Mouse (Mus musculus): Measurements from ENCODE around the gene Zfp748. TPM values are rescaled to one million over a fixed set of nuclear protein-coding genes. Genes with fewer than 3 reads are reported as not detected.

The Zfp748 gene
- 16.6 and 18.3 TPM in 2 replicates for polyA plus RNA-seq (2016; fragmentation: Nextera tagmentation; extraction: Ambion mirVana)

DNA sequence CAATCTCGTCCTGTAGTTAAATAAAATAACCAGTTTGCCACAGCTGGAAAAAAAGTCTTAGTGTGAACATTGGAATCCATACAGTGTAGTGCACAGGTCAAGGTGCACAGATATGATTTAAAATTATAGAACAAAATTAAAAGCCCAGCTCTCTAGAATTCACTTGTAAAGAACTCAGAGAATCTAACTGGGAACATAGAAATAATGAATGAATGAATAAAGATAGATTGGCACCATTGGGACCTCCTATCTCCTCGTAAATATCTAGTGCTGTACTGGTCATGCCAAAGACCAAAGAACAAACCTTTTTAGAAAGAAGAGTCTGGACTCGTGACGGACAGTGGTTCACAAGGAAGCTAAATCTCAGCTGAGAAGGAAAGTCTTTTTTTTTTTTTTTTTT lies at the start of gene Zfp748:
Gene Zfp748 (minus strand): TSS at position 101 of the 400 bp plus-strand sequence.
- Histone ChIP-seq H3K36me3 (no peaks in the 10 kb centered on the region), H3K4me3 (peak within 1 kb of the TSS; percentile 84), H3K4me2 (replicated peaks) (peak within 1 kb of the TSS; percentile 75), H3K9me3 (replicated peaks) (no peaks in the 10 kb centered on the region), H3K27ac (peak within 1 kb of the TSS; percentile 86), H3K4me1 (peaks cover 9% of the 10 kb centered on the region), H3K9ac (peak within 1 kb of the TSS; percentile 91), H3K27me3 (no peaks in the 10 kb centered on the region)
- ATAC-seq (ENCODE audit: low FRiP score) = no peak
- whole genome bisulfite sequencing = 82% methylated on average over 4 of the region's 4 CpGs

DNA sequence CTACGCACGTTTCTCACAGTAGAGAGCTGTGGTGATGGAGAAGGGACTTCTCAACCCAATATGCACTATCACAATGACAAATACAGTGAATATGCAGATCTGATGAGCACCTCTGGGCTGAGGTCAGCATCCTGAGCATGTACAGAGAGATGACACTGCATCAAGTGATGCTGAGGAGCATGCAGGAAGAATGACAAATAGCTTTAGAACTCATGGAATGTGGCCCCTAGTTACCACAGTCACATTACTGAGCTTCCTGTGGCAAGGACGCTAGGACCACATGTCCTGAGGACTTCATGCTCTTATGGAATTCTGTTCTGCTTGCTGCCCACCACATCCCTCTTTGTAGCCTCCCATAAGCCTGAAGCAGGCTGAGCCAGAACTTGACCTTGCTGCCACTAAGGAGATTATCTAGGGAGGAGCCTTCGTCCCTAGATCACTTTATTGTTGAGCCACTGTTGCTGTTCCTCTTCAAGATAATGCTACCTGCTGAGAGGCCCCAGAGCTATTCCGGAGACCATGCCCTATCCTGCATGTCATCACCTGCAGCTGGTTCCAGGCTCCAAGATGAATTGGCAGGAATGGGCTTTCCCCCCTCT lies 19.1 kb upstream of the Zfp748 start:
- no peaks in the 10 kb centered on the region for H3K4me1 ChIP-seq
- H3K36me3 ChIP-seq = no peaks in the 10 kb centered on the region
- no peak overlapping the region for H3K4me2 ChIP-seq (replicated peaks)
- H3K27ac ChIP-seq = no peak overlapping the region
- H3K9ac ChIP-seq = no peak overlapping the region
- WGBS = 71% methylated on average over 5 of the region's 5 CpGs
- H3K4me3 ChIP-seq = no peak overlapping the region
- H3K27me3 ChIP-seq = no peaks in the 10 kb centered on the region
- no peaks in the 10 kb centered on the region for H3K9me3 ChIP-seq (replicated peaks)
- ATAC-seq (ENCODE audit: low FRiP score) = no peak

DNA sequence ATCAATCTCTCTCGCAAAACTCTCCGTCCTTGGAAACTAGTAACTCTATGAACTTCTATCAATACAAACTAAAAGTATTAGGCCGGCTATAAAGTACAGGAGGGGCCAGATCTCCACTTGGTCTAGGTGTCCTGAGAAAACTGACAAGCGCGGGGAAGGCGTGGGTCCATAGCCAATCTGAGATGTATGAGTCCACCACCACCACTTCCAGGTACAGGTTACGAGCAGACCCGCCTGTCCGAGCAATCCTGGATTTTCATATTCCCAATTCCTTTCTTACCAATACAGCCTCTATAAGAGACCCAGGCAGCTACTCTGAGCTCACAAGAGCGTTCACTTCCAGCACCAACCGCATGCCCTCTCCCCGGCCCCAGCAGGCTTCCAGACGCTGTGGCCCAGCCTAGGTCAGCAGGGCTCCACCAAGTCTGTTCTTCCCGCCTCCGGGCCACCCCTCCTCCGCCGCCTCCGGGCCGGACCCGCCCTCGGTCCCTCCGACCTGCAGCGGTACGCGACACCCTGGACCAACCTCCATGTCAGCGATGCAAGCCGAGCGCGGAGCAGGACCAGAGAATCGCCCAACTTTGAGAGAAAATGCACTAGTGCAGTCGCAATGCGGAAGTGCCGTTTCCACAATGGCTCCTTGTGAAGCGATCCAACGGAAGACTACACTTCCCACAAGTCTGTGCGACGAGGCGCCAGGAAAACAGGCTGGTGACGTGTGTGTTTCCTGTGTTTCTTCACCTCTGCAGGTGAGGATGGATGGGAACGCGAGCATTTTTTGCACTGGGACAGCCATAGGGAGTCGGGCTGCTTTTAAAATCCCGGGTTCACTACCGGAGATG lies 904 bp downstream of the Zfp748 start:
- 1% methylated on average over 44 of the region's 44 CpGs for WGBS
- ATAC-seq (ENCODE audit: low FRiP score) = peak; percentile 99
- no peaks in the 10 kb centered on the region for H3K36me3 ChIP-seq

DNA sequence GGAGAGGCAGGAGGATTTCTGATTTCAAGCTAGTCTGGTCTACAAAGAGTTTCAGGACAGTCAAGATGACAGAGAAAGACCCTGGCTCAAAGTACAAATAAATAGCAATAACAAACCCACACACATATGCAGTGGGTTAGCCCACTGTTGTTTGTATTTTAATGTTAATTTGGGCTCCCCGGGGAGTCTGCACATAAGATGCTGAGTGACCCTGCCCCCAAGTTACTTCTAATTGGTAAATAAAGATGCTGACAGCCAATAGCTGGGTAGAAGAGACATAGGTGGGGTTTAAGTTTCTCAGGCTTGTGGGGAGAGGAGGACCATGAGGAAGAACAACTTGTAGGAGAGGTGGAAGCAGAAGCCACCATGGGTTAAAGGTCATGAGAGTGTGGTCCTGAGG lies 7.7 kb downstream of the Zfp748 start:
- no peak overlapping the region for H3K4me2 ChIP-seq (replicated peaks)
- no peaks in the 10 kb centered on the region for H3K4me1 ChIP-seq
- H3K27me3 ChIP-seq = no peaks in the 10 kb centered on the region
- no peak overlapping the region for H3K4me3 ChIP-seq
- H3K27ac ChIP-seq = no peak overlapping the region
- no peaks in the 10 kb centered on the region for H3K9me3 ChIP-seq (replicated peaks)
- peaks cover 44% of the 10 kb centered on the region for H3K36me3 ChIP-seq
- no peak overlapping the region for H3K9ac ChIP-seq
- ATAC-seq (ENCODE audit: low FRiP score) = no peak
- 83% methylated on average over 1 of the region's 1 CpGs for WGBS

More for the DNA sequence above, 904 bp downstream of the Zfp748 start:
- Histone ChIP-seq H3K4me3 (peak overlapping the region; percentile 84), H3K9ac (peak overlapping the region; percentile 91), H3K4me1 (peaks cover 9% of the 10 kb centered on the region), H3K9me3 (replicated peaks) (no peaks in the 10 kb centered on the region), H3K27ac (peak overlapping the region; percentile 86), H3K27me3 (no peaks in the 10 kb centered on the region), H3K4me2 (replicated peaks) (peak overlapping the region; percentile 75)

DNA sequence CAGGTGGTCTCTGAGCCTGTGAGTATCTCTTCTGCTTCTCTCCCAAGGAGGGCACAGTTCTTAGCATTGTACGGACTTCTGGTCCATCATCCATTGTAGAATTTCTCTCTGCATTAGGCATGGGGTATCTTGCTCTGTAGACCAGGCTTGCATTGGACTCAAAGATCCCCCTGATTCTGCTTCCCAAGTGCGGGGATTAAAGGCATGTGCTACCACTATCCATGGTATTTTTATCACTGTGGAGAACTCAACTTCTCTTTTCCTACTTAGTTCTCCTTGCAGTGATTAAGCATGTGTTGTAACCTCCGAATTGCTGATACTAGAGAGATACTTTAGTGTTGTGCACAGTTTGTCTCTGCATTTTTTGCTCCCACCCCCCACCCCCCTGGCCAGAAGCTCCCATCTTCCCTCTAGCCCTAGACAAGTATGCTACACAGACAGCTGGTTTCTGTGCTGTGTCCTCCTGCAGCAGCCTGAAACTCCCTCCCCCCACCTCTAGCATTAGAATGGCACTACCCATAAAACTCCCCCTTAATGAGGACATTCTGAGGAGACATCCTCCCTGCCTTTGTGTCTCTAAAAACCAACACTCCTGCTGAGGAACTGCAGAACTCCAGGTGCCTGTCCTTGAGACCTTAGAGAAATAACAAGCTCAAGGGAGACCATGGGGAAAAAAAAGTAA lies 26.4 kb downstream of the Zfp748 start:
- no peak overlapping the region for H3K9ac ChIP-seq
- H3K27me3 ChIP-seq = peaks cover 2% of the 10 kb centered on the region; the same call in 1 of the 2 replicates
- no peak for ATAC-seq (ENCODE audit: low FRiP score)
- H3K36me3 ChIP-seq = no peaks in the 10 kb centered on the region
- H3K4me3 ChIP-seq = no peak overlapping the region
- no peaks in the 10 kb centered on the region for H3K9me3 ChIP-seq (replicated peaks)
- peaks cover 16% of the 10 kb centered on the region for H3K4me1 ChIP-seq
- 78% methylated on average over 3 of the region's 3 CpGs for WGBS
- H3K4me2 ChIP-seq (replicated peaks) = no peak overlapping the region
- no peak overlapping the region for H3K27ac ChIP-seq

DNA sequence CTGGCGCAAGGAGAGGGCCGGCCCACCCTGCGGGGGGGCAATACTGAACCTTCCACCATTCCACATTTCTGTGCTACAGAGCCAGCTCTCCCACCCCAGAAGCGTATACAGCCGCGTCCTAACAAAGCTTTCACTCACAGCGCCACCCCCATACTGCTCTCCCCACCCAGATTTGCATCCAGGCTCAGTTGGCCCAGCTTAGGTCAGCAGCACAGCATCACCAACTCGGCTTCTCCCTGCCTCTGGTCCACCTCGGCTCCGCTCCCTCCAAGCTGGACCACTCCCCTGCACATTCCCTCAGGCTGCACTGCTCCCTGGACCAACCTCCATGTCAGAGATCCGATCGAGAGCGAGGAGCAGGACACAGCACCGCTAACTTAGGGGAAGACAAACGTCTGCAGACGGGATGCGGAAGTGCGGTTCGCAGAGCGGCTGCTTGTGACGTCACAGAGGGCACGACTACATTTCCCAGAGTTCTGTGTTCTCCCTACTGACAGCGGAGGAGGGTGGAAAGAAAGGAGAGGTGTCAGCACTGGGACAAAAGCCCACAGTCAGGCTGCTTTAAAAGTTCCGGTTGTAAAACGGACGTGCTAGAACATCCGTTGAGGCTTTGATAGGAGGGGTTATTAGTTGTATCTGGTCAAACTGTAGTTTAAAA lies 27.7 kb downstream of the Zfp748 start, which contains the start of the genes Gm26965 and Zfp87:
Gene Gm26965 (minus strand): TSS at position 399 of the 658 bp plus-strand sequence.
Gene Zfp87 (minus strand): TSS at position 425 of the 658 bp plus-strand sequence.
- Histone ChIP-seq H3K9me3 (replicated peaks) (no peaks in the 10 kb centered on the region), H3K27me3 (peaks cover 2% of the 10 kb centered on the region; the same call in 1 of the 2 replicates), H3K4me3 (peak within 1 kb of the TSS; percentile 64), H3K9ac (peak within 1 kb of the TSS; percentile 69), H3K36me3 (peaks cover 3% of the 10 kb centered on the region; the same call in 1 of the 2 replicates), H3K4me1 (peaks cover 16% of the 10 kb centered on the region), H3K4me2 (replicated peaks) (peak within 1 kb of the TSS; percentile 63), H3K27ac (peak within 1 kb of the TSS; percentile 74)
- under 1% methylated on average over 27 of the region's 27 CpGs for WGBS
- ATAC-seq (ENCODE audit: low FRiP score) = peak; percentile 99

DNA sequence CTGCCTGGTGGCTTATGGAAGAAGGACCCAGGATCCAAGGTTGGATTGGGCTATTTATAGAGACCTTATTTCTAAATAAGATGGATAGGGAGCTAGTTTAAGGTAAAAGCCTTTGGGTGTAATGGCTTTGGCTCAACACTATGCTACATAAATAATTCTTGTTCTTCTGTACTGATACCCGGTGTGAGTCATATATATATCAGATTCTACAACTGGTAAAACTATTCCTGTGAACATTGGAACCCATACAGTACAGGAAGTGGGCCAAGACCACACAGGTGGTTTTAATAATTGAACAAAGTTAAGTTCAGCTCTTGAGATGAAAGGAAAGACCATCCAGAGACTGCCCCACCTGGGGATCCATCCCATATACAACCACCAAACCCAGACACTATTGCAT lies 52.7 kb downstream of the Zfp748 start:
- Histone ChIP-seq H3K9ac (no peak overlapping the region), H3K27ac (no peak overlapping the region)

DNA sequence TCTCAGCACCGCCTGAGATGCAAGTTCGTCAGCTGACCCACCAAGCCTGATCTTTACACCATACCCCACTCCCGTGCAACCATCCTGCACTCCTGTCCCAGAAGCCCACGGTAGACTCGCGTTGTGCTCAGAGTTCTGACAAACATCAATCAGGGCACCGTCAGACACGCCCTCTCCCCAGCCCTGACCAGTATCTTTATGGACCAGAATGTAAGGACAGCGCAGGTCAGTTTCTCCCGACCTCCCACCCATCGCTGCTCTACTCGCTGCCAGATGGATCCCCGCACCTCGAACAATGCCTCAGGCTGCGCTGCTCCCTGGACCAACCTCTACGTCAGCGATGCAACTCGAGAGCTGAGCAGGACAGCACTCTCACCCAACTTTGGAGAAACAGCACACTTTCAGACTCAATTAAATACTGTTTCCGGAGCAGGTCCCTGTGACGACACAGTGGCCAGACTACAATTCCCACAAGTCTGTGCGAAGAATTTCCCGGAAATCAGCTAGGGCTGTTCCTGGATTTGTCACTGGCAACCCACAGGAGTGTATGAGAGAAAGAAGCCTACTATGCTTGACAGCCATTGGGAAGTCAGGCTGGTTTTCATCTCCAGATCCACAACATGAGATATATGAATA lies 53.4 kb downstream of the Zfp748 start, which contains the start of gene Zfp58:
Gene Zfp58 (minus strand): TSS at position 472 of the 636 bp plus-strand sequence.
- H3K9ac ChIP-seq = peak within 1 kb of the TSS; percentile 71
- H3K4me2 ChIP-seq (replicated peaks) = peak within 1 kb of the TSS; percentile 70
- ATAC-seq (ENCODE audit: low FRiP score) = peak; percentile 96
- H3K9me3 ChIP-seq (replicated peaks) = no peaks in the 10 kb centered on the region
- H3K27me3 ChIP-seq = no peaks in the 10 kb centered on the region
- H3K27ac ChIP-seq = 0 out of 2 replicates have a peak within 1 kb of the TSS, but pooled peaks have one; percentile 5
- under 1% methylated on average over 22 of the region's 22 CpGs for WGBS
- H3K36me3 ChIP-seq = peaks cover 7% of the 10 kb centered on the region; the same call in 1 of the 2 replicates
- peaks cover 7% of the 10 kb centered on the region for H3K4me1 ChIP-seq
- peak within 1 kb of the TSS; percentile 69 for H3K4me3 ChIP-seq

More for the DNA sequence above, 52.7 kb downstream of the Zfp748 start:
- H3K4me1 ChIP-seq = peaks cover 7% of the 10 kb centered on the region
- WGBS = 83% methylated on average over 1 of the region's 1 CpGs
- ATAC-seq (ENCODE audit: low FRiP score) = peak; percentile 54; the same call in 1 of the 2 replicates
- H3K27me3 ChIP-seq = no peaks in the 10 kb centered on the region
- H3K36me3 ChIP-seq = 0 out of 2 replicates have a peak, but pooled peaks cover 2% of the 10 kb centered on the region
- H3K4me3 ChIP-seq = no peak overlapping the region
- no peak overlapping the region for H3K4me2 ChIP-seq (replicated peaks)
- H3K9me3 ChIP-seq (replicated peaks) = no peaks in the 10 kb centered on the region

DNA sequence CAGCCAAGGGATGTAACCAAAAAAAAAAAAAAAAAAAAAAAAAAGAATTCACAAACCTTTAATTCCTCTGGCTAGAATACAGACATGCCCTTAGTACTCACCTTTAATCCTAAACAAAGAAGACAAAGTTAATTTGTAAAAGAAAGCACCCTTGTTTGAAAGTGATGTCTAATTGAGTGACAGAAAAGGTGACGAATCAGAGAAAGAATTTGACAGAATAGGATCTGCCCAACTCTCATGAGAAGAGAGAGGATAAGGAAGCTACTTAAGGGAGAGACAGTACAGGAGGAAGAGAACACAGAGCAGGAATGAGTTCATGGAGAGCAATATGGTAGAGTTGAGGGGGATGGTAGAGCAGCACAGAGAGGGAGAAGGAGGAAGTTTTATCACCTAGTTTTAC lies 58.0 kb downstream of the Zfp748 start:
- Histone ChIP-seq H3K9me3 (replicated peaks) (peaks cover 16% of the 10 kb centered on the region), H3K4me3 (no peak overlapping the region), H3K27me3 (no peaks in the 10 kb centered on the region), H3K4me1 (peaks cover 7% of the 10 kb centered on the region), H3K9ac (no peak overlapping the region), H3K4me2 (replicated peaks) (no peak overlapping the region), H3K27ac (no peak overlapping the region), H3K36me3 (peaks cover 49% of the 10 kb centered on the region)
- WGBS = 91% methylated on average over 1 of the region's 1 CpGs
- no peak for ATAC-seq (ENCODE audit: low FRiP score)

Measured in hindbrain, embryonic 12.5 days (tissue).